Mouse (Mus musculus) hindbrain, embryonic 11.5 days (tissue): Measurements from ENCODE around the gene Fstl4. TPM values are rescaled to one million over a fixed set of nuclear protein-coding genes. Genes with fewer than 3 reads are reported as not detected.

Experiments used
- ATAC-seq: fragments of 200-750 bp; cut with Nextera tagmentation; 2 replicates; pipeline ENCODE4 v1.8.0; 2017; ENCODE audit warnings: mild to moderate bottlenecking, moderate TSS enrichment, moderate library complexity; ENCODE audit not compliant: low FRiP score
- DNase-seq: peaks from one replicate; pipeline ENCODE4 v3.0.0-alpha.2; 2015; ENCODE audit warnings: low spot score
- H3K27ac ChIP-seq: fragments of 300-500 bp; sonication (generic); 2 replicates; pipeline ENCODE4 v1.5.1; 2014; ENCODE audit warnings: mild to moderate bottlenecking, low read depth, low read length
- H3K27me3 ChIP-seq: fragments of 300-500 bp; sonication (generic); 2 replicates; pipeline ENCODE4 v1.6.1; 2014; ENCODE audit warnings: mild to moderate bottlenecking, low read length, moderate library complexity, mixed read lengths; ENCODE audit not compliant: control insufficient read depth, insufficient read depth
- H3K36me3 ChIP-seq: fragments of 300-500 bp; sonication (generic); 2 replicates; pipeline ENCODE4 v1.6.1; 2014; ENCODE audit warnings: mild to moderate bottlenecking, low read length, moderate library complexity, mixed read lengths; ENCODE audit not compliant: control insufficient read depth, insufficient read depth
- H3K4me1 ChIP-seq: fragments of 300-500 bp; sonication (generic); replicated peaks from 2 replicates; pipeline ENCODE4 v1.6.1; 2014; ENCODE audit warnings: low read length, mixed read lengths; ENCODE audit not compliant: control insufficient read depth, insufficient read depth
- H3K4me2 ChIP-seq: fragments of 300-500 bp; sonication (generic); replicated peaks from 2 replicates; pipeline ENCODE4 v1.6.1; 2014; ENCODE audit warnings: mild to moderate bottlenecking, low read depth, low read length
- H3K4me3 ChIP-seq: fragments of 300-500 bp; sonication (generic); 2 replicates; pipeline ENCODE4 v1.5.1; 2014; ENCODE audit warnings: low read depth, low read length
- H3K9ac ChIP-seq: fragments of 300-500 bp; sonication (generic); 2 replicates; pipeline ENCODE4 v1.6.1; 2014; ENCODE audit warnings: low read depth, low read length
- H3K9me3 ChIP-seq: fragments of 300-500 bp; sonication (generic); 2 replicates; pipeline ENCODE4 v1.6.1; 2016; ENCODE audit warnings: low read length; ENCODE audit not compliant: control insufficient read depth
- WGBS: fragments of 180-500 bp; shearing (Covaris S2); extraction: QIAGEN DNeasy Blood & Tissue Kit; methylation state at CpG from one replicate; pipeline ENCODE4 v1.1.7; 2014; 5-methylcytosine and 5-hydroxymethylcytosine counted together
- polyA plus RNA-seq: library from polyadenylated mRNA; unstranded; fragments of >200 nt; fragmentation: Nextera tagmentation; extraction: Ambion mirVana; gene quantifications from 2 replicates; pipeline ENCODE4 v1.2.1, GENCODE M21; 2014

Gene Fstl4
- polyA plus RNA-seq, 1 experiment from 2014 or later, result 2.1 TPM

GRCm38 (mm10) chr11:52970396-52970795, 206.0 kb downstream of the Fstl4 start:
- Histone ChIP-seq H3K27ac (no peak overlapping the region), H3K36me3 (no peaks in the 10 kb centered on the region), H3K9me3 (no peaks in the 10 kb centered on the region), H3K4me1 (no peaks in the 10 kb centered on the region), H3K4me2 (no peak overlapping the region), H3K4me3 (no peak overlapping the region), H3K9ac (no peak overlapping the region), H3K27me3 (no peaks in the 10 kb centered on the region)
- DNase-seq (no peak), ATAC-seq (no peak)
- WGBS, result 86% methylated on average over 6 of the region's 6 CpGs

GRCm38 (mm10) chr11:52986986-52987385, 222.6 kb downstream of the Fstl4 start:
- no peak for DNase-seq
- no peaks in the 10 kb centered on the region for H3K9me3 ChIP-seq
- 90% methylated on average over 8 of the region's 8 CpGs for WGBS
- H3K27ac ChIP-seq, result no peak overlapping the region
- no peak overlapping the region for H3K4me2 ChIP-seq
- no peaks in the 10 kb centered on the region for H3K27me3 ChIP-seq
- H3K9ac ChIP-seq, result no peak overlapping the region
- no peaks in the 10 kb centered on the region for H3K36me3 ChIP-seq
- H3K4me1 ChIP-seq, result no peaks in the 10 kb centered on the region
- H3K4me3 ChIP-seq, result no peak overlapping the region
- no peak for ATAC-seq

GRCm38 (mm10) chr11:52994688-52995087, 230.3 kb downstream of the Fstl4 start:
- Histone ChIP-seq H3K9me3 (no peaks in the 10 kb centered on the region), H3K36me3 (no peaks in the 10 kb centered on the region), H3K4me3 (no peak overlapping the region), H3K27me3 (no peaks in the 10 kb centered on the region), H3K27ac (no peak overlapping the region), H3K9ac (no peak overlapping the region), H3K4me2 (no peak overlapping the region), H3K4me1 (no peaks in the 10 kb centered on the region)
- WGBS, result 90% methylated on average over 5 of the region's 5 CpGs
- DNase-seq (no peak), ATAC-seq (no peak)

GRCm38 (mm10) chr11:52996434-52997093, 232.1 kb downstream of the Fstl4 start:
- Histone ChIP-seq H3K27ac (no peak overlapping the region), H3K9me3 (no peaks in the 10 kb centered on the region), H3K4me3 (no peak overlapping the region), H3K9ac (no peak overlapping the region), H3K27me3 (no peaks in the 10 kb centered on the region), H3K4me2 (no peak overlapping the region), H3K4me1 (no peaks in the 10 kb centered on the region), H3K36me3 (no peaks in the 10 kb centered on the region)
- WGBS, result 84% methylated on average over 16 of the region's 16 CpGs
- DNase-seq, result no peak
- ATAC-seq, result no peak

- WGBS, result 40% methylated on average over 4 of the region's 4 CpGs
Observed at GRCm38 (mm10) chr11:52997421-52997820, 233.0 kb downstream of the Fstl4 start.

GRCm38 (mm10) chr11:53000226-53000625, 235.8 kb downstream of the Fstl4 start:
- Histone ChIP-seq H3K9me3 (no peaks in the 10 kb centered on the region), H3K27ac (no peak overlapping the region), H3K9ac (no peak overlapping the region), H3K4me1 (no peaks in the 10 kb centered on the region), H3K27me3 (no peaks in the 10 kb centered on the region), H3K4me3 (no peak overlapping the region), H3K4me2 (no peak overlapping the region), H3K36me3 (no peaks in the 10 kb centered on the region)
- ATAC-seq (no peak), DNase-seq (no peak)
- WGBS, result 92% methylated on average over 11 of the region's 11 CpGs

More at GRCm38 (mm10) chr11:52997421-52997820, 233.0 kb downstream of the Fstl4 start:
- Histone ChIP-seq H3K27me3 (no peaks in the 10 kb centered on the region), H3K4me2 (no peak overlapping the region), H3K4me1 (no peaks in the 10 kb centered on the region), H3K9ac (no peak overlapping the region), H3K36me3 (no peaks in the 10 kb centered on the region), H3K9me3 (no peaks in the 10 kb centered on the region), H3K4me3 (no peak overlapping the region), H3K27ac (no peak overlapping the region)
- DNase-seq, result no peak
- ATAC-seq, result no peak

- DNase-seq, result no peak
- no peak overlapping the region for H3K27ac ChIP-seq
- ATAC-seq, result no peak
- H3K4me3 ChIP-seq, result no peak overlapping the region
- H3K9me3 ChIP-seq, result no peaks in the 10 kb centered on the region
- no peaks in the 10 kb centered on the region for H3K36me3 ChIP-seq
- no peaks in the 10 kb centered on the region for H3K27me3 ChIP-seq
- H3K4me2 ChIP-seq, result no peak overlapping the region
- H3K4me1 ChIP-seq, result no peaks in the 10 kb centered on the region
- WGBS, result 63% methylated on average over 7 of the region's 7 CpGs
- no peak overlapping the region for H3K9ac ChIP-seq
Observed at GRCm38 (mm10) chr11:53003361-53003760, 238.9 kb downstream of the Fstl4 start.

GRCm38 (mm10) chr11:53003811-53004210, 239.4 kb downstream of the Fstl4 start:
- Histone ChIP-seq H3K9ac (no peak overlapping the region), H3K4me1 (no peaks in the 10 kb centered on the region), H3K4me3 (no peak overlapping the region), H3K9me3 (no peaks in the 10 kb centered on the region), H3K36me3 (no peaks in the 10 kb centered on the region), H3K27me3 (no peaks in the 10 kb centered on the region), H3K4me2 (no peak overlapping the region), H3K27ac (no peak overlapping the region)
- DNase-seq (no peak), ATAC-seq (no peak)
- 91% methylated on average over 9 of the region's 9 CpGs for WGBS

- H3K27ac ChIP-seq, result no peak overlapping the region
Observed at GRCm38 (mm10) chr11:53009597-53009996, 245.2 kb downstream of the Fstl4 start.

More at GRCm38 (mm10) chr11:53009597-53009996, 245.2 kb downstream of the Fstl4 start:
- 69% methylated on average over 7 of the region's 7 CpGs for WGBS
- H3K4me3 ChIP-seq, result no peak overlapping the region
- no peaks in the 10 kb centered on the region for H3K36me3 ChIP-seq
- no peaks in the 10 kb centered on the region for H3K9me3 ChIP-seq
- no peaks in the 10 kb centered on the region; the same call in 1 of the 2 replicates for H3K4me1 ChIP-seq
- H3K27me3 ChIP-seq, result no peaks in the 10 kb centered on the region
- H3K4me2 ChIP-seq, result no peak overlapping the region
- no peak overlapping the region for H3K9ac ChIP-seq
- DNase-seq (no peak), ATAC-seq (no peak)
